Mouse (Mus musculus): ENCODE data around the gene Specc1.

The Specc1 gene

GRCm38 (mm10) chr11:62047817-62048640, 91.5 kb downstream of the Specc1 start:
- DNase-seq (ENCODE audit: low read depth, low spot score), result peak; percentile 47

GRCm38 (mm10) chr11:62049170-62049569, 92.6 kb downstream of the Specc1 start:
- DNase-seq (ENCODE audit: low read depth, low spot score), result no peak

- DNase-seq (ENCODE audit: low read depth, low spot score), result no peak
Measured at GRCm38 (mm10) chr11:62050356-62051330, 94.1 kb downstream of the Specc1 start.

- DNase-seq (ENCODE audit: low read depth, low spot score), result no peak
Measured at GRCm38 (mm10) chr11:62051487-62051886, 94.9 kb downstream of the Specc1 start.

- DNase-seq (ENCODE audit: low read depth, low spot score), result no peak
Measured at GRCm38 (mm10) chr11:62053928-62054327, 97.4 kb downstream of the Specc1 start.

- DNase-seq (ENCODE audit: low read depth, low spot score), result no peak
Measured at GRCm38 (mm10) chr11:62064565-62064964, 108.0 kb downstream of the Specc1 start.

- DNase-seq (ENCODE audit: low read depth, low spot score), result no peak
Measured at GRCm38 (mm10) chr11:62065655-62066054, 109.1 kb downstream of the Specc1 start.

GRCm38 (mm10) chr11:62069554-62069953, 113.0 kb downstream of the Specc1 start:
- no peak for DNase-seq (ENCODE audit: low read depth, low spot score)

- no peak for DNase-seq (ENCODE audit: low read depth, low spot score)
Measured at GRCm38 (mm10) chr11:62070206-62070605, 113.6 kb downstream of the Specc1 start.

- no peak for DNase-seq (ENCODE audit: low read depth, low spot score)
Measured at GRCm38 (mm10) chr11:62072406-62072805, 115.8 kb downstream of the Specc1 start.

- DNase-seq (ENCODE audit: low read depth, low spot score), result no peak
Measured at GRCm38 (mm10) chr11:62073575-62074140, 117.1 kb downstream of the Specc1 start.

GRCm38 (mm10) chr11:62074578-62074977, 118.0 kb downstream of the Specc1 start:
- no peak for DNase-seq (ENCODE audit: low read depth, low spot score)

GRCm38 (mm10) chr11:62075071-62075470, 118.5 kb downstream of the Specc1 start:
- DNase-seq (ENCODE audit: low read depth, low spot score), result no peak

GRCm38 (mm10) chr11:62075551-62075950, 119.0 kb downstream of the Specc1 start:
- no peak for DNase-seq (ENCODE audit: low read depth, low spot score)

- DNase-seq (ENCODE audit: low read depth, low spot score), result peak; percentile 79
Measured at GRCm38 (mm10) chr11:62076345-62077156, 120.0 kb downstream of the Specc1 start.

GRCm38 (mm10) chr11:62077157-62077865, 120.7 kb downstream of the Specc1 start:
- no peak for DNase-seq (ENCODE audit: low read depth, low spot score)

GRCm38 (mm10) chr11:62078371-62078770, 121.8 kb downstream of the Specc1 start:
- DNase-seq (ENCODE audit: low read depth, low spot score), result no peak

GRCm38 (mm10) chr11:62079100-62079857, 122.7 kb downstream of the Specc1 start:
- DNase-seq (ENCODE audit: low read depth, low spot score), result no peak

GRCm38 (mm10) chr11:62080476-62080875, 123.9 kb downstream of the Specc1 start:
- DNase-seq (ENCODE audit: low read depth, low spot score), result no peak

- no peak for DNase-seq (ENCODE audit: low read depth, low spot score)
Measured at GRCm38 (mm10) chr11:62086648-62087047, 130.1 kb downstream of the Specc1 start.

All from c-Kit-negative CD71-positive TER-119-positive erythroid progenitor cells, embryonic 14.5 days (primary cell).